Mouse (Mus musculus) duodenum, adult 2 months (tissue): Measurements from ENCODE around the gene Krtap8-1. TPM values are rescaled to one million over a fixed set of nuclear protein-coding genes. Genes with fewer than 3 reads are reported as not detected.

ENCODE experiments used
- polyA plus RNA-seq: library from polyadenylated mRNA; depleted of rRNA; stranded (reverse); fragments of >200 nt; gene quantifications from 2 replicates; pipeline ENCODE4 v1.2.3, GENCODE M21; 2012; ENCODE audit warnings: low replicate concordance; rRNA removed

The Krtap8-1 gene
- polyA plus RNA-seq: not detected in 2 replicates

DNA sequence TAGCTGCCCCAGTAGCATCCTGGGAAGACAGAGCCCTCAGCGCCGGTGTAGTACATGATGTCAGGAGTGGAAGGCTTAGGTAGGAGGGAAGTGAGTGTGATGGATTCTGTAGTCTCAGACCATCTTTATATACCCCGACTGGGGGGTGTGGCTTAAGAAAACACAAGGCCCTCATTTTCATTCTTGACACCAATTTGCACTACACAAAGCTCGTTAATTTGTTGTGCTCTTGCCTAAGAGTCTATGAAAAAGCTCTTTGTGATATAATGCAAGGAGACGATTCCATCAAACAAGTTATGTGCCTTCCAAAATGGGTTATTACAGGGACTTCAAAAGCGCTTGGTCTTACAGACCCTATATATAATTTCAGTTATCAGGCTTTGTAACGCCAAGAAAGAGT, at the start of gene Krtap8-1:
Gene Krtap8-1 (minus strand): TSS at position 101 of the 400 bp plus-strand sequence.

DNA sequence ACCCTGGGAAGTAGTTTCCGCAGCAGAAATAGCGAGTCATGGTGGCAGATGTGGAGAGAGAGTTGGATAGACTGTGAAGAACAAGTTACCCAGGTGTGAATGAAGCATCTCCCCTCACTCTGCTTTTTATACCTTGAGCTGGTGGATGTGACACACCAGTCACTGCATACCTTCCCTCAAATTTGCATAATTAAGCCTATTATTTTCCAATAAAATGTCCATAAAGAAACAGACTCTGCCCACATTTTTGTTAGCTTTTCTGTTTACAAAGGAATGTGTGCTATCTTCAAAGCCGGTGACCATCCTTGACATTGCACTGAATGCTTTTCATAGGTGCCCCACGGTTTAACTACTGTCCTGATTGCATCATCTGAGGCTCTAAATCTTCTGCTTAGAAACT, 20.5 kb upstream of the Krtap8-1 start, which contains the start of gene Krtap7-1:
Gene Krtap7-1 (minus strand): TSS at position 101 of the 400 bp plus-strand sequence.

Other genes starting within 250 kb of the Krtap8-1 start
- not detected in 2 replicates for gene Krtap21-1, start 84.1 kb downstream of the Krtap8-1 start, polyA plus RNA-seq
- not detected in 2 replicates for gene Krtap6-2, start 67.8 kb downstream of the Krtap8-1 start, polyA plus RNA-seq
- gene Krtap7-1, start 20.4 kb upstream of the Krtap8-1 start, polyA plus RNA-seq: not detected in 2 replicates
- not detected in 2 replicates for gene Krtap11-1, start 83.2 kb upstream of the Krtap8-1 start, polyA plus RNA-seq